Mouse (Mus musculus) ES-Bruce4 (cell line): ENCODE measurements around the gene Ubap2l.

ENCODE experiments used
- CTCF ChIP-seq: IDR thresholded peaks from one replicate; pipeline ENCODE4 v1.8.1; 2011; ENCODE audit warnings: low read depth, low read length
- EP300 ChIP-seq: IDR thresholded peaks from 2 replicates; pipeline ENCODE4 v1.6.1; 2011; ENCODE audit warnings: low read depth, low read length; ENCODE audit not compliant: insufficient read depth

- 0 out of 2 replicates have a peak, but pooled peaks have one; percentile 37 for TF ChIP-seq EP300
- TF ChIP-seq CTCF = no peak
These were observed 26.8 kb upstream of the Ubap2l start for GRCm38 (mm10) chr3:90079133-90079762.
